Mouse (Mus musculus) liver, postnatal 0 days (tissue): ENCODE measurements at regions not wholly inside any gene's neighbourhood (a gene's known extent, or its start where the extent isn't known, plus 50 kb on each side); places are given as distances from the start of the nearest gene placed in this dataset.
A peak's percentile ranks its signal among the peaks of the same experiment; 100 is the strongest.

Source experiments
- CTCF ChIP-seq: sonication (generic); IDR thresholded peaks from 2 replicates; pipeline ENCODE4 v1.5.1; 2016; ENCODE audit warnings: antibody characterized with exemption, low read depth
- EP300 ChIP-seq: IDR thresholded peaks from 2 replicates; pipeline ENCODE4 v1.6.1; 2016; ENCODE audit warnings: antibody characterized with exemption, low read depth, mild to moderate bottlenecking

DNA sequence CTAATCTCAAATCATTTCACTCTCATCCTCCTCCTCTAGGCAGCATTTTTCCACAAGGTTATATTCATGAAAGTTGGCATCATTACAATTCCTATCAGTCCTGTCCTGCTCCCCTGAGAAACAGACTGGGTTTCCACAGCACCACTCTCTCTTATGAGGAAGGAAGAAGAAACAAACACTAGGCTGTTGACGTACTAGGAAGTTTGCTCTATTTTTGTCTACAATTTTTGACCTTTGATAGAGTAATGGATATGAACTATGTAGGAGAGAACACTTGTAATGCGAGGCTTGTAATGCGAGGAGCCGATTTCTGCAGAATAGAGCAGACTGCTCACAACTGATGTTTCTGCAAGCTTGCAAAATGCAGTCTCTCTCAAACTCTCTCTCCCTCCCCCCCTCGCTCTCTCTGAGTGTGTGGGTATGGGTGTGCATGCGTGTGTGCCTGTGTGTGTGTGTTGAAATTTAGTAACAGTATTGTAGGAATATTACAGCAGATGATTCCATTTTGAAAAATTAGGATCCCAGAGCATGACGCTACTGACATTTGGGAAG lies 247.0 kb upstream of the Klf6 start:
- TF ChIP-seq CTCF = no peak
- TF ChIP-seq EP300 = peak; percentile 15; the same call in 1 of the 2 replicates
